Mouse (Mus musculus): ENCODE measurements around the gene Slc46a2. TPM values are rescaled to one million over a fixed set of nuclear protein-coding genes. Genes with fewer than 3 reads are reported as not detected.

Slc46a2 gene
- polyA plus RNA-seq (2015; fragmentation: Nextera tagmentation; extraction: Ambion mirVana), result 0.05 and 0.11 TPM in 2 replicates

DNA sequence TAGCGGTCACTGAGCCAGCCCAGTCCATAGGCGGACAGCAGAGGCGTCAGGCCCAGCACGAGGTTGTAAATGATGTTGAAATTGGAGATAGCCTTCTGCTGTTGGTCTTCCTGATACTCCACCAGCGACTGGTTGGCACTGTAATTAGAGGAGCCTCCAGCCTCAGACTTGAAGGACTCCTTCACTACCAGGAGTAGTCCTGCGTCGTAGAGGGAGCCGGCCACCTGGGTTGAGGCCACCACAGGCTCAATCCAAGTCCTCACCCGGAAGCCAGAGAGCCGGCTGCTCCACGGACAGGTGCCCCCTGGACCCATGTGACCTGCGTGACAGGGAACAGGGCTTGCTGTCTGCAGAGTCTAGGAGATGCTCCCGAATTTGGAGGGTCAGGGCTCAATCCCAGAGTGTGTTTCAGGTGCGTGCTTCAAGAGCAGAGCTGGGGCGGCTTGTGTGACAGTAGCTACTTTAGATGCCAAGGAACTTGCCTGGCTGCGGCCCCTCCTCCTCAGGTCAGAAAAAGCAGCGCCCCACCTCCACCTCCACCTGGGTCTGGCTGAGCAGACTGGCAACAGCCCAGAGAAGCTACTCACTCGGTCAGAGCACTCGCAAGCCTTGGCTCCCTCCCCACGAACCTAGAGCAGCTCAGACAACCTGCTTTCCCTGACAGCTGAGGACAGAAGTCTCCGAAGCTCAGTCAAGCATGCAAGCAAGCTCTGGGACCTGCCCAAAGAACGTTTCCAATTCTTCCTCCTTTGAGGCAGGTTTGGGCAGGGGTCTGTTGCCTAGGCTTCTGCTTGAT is at the start of gene Slc46a2:
TSS of gene Slc46a2 (minus strand) at position 449 of the 796 bp plus-strand sequence.
- peak; percentile 14; the same call in 1 of the 2 replicates for ATAC-seq (replicated peaks)
- 15% methylated on average over 22 of the region's 22 CpGs for WGBS
- H3K36me3 ChIP-seq (replicated peaks), result no peaks in the 10 kb centered on the region
- H3K27ac ChIP-seq, result no peak within 1 kb of the TSS
- H3K27me3 ChIP-seq (replicated peaks), result no peaks in the 10 kb centered on the region; the same call in 1 of the 2 replicates
- H3K4me3 ChIP-seq, result no peak within 1 kb of the TSS
- H3K4me2 ChIP-seq, result no peak within 1 kb of the TSS; the same call in 1 of the 2 replicates
- no peaks in the 10 kb centered on the region for H3K9me3 ChIP-seq
- no peak within 1 kb of the TSS for H3K9ac ChIP-seq
- H3K4me1 ChIP-seq, result no peaks in the 10 kb centered on the region

DNA sequence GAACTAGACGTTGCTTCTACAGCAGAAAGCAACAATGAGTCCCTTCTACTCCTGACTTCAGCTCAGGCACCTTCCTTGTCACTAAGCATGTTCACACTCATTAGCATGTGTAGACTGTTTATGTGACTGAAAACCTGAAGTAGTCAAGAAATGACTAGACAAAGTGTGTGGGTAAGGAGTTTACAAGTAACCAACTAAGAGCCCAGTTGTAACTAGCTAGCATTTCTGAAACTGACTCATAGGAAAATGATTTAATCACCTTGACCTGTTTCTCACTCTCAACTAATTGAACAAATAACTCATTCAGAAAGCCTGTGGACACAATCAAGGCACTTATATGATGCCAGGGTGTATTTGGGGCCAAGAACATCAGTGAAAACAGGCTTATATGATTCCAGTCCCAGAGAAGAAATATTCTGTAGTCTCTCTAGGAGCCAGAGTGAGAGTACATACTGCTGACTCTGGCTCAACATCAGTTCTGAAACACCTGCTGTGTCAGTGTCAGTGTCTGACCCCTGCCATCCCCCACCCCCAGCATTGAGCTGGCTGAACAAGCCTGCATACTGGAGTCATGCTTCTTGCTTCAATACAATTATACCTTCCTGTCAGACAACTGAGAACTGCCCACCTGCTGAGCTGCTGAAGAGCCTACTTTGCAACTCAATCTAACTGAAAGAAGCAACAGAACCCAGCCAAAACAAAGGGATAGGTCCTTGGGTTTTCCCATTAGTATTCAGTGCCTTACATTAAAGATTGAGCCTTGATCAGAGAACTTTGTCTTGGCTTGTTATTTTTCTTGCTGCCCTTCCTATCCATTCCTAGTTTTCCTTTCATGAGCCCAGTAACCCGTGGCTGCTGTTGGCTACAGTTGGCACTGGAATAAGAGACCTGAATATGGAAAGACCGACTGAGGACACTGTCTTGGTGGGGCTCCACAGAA is 48.8 kb upstream of the Slc46a2 start, which contains the start of gene Mup6:
TSS of gene Mup6 (plus strand) at position 890 of the 940 bp plus-strand sequence.
- H3K27me3 ChIP-seq (replicated peaks), result no peaks in the 10 kb centered on the region
- H3K4me1 ChIP-seq, result no peaks in the 10 kb centered on the region
- no peak within 1 kb of the TSS for H3K4me2 ChIP-seq
- no peak within 1 kb of the TSS for H3K4me3 ChIP-seq
- H3K9me3 ChIP-seq, result no peaks in the 10 kb centered on the region
- no peaks in the 10 kb centered on the region for H3K36me3 ChIP-seq (replicated peaks)
- H3K9ac ChIP-seq, result no peak within 1 kb of the TSS
- no peak for ATAC-seq (replicated peaks)
- WGBS, result 21% methylated on average over 3 of the region's 3 CpGs
- no peak within 1 kb of the TSS for H3K27ac ChIP-seq

DNA sequence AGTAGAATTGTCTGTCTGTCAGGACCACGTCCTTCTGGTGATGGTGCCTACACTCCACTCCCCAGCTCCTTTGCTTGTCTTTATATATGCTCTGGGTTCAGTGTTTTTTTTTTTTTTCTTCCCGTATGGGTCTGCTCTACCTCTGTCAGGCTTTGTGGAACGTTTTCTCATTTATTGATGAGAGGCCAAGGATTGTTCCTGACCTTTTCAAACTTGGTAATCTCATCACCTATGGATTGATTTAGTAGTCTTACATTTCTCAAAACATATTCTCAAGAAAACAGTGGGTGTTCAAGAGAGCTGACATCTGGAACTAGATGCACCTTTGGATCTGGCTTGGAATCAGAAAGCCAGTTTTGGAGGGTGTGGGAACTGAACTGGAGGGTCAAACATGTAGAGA is 45.8 kb upstream of the Slc46a2 start, which contains the start of gene Mup4:
TSS of gene Mup4 (minus strand) at position 101 of the 400 bp plus-strand sequence.
- H3K27ac ChIP-seq, result no peak within 1 kb of the TSS
- H3K9ac ChIP-seq, result no peak within 1 kb of the TSS
- H3K27me3 ChIP-seq (replicated peaks), result no peaks in the 10 kb centered on the region
- no peak within 1 kb of the TSS for H3K4me3 ChIP-seq
- no peaks in the 10 kb centered on the region for H3K4me1 ChIP-seq
- WGBS, result 78% methylated on average over 3 of the region's 3 CpGs
- ATAC-seq (replicated peaks), result no peak
- no peak within 1 kb of the TSS for H3K4me2 ChIP-seq
- H3K36me3 ChIP-seq (replicated peaks), result no peaks in the 10 kb centered on the region
- H3K9me3 ChIP-seq, result no peaks in the 10 kb centered on the region

DNA sequence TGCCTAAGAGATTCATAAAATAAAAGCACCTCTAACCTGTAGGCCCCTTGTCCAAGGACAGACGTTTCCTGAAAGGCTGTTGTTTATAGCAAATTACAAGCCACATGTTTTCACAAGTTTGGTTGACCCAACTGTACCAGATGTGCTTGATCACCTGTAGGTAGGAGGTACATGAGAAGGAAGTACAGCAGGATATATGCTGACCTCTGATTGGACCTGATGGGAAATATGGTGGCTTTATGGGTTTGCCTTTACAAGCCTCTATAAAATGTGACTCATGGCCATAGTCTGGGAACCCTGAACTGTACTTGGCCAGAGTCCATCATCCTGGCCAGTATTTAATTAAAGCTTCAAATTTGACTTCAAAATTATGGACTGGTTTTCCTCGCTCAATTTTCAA is 22.7 kb upstream of the Slc46a2 start:
- 80% methylated on average over 2 of the region's 2 CpGs for WGBS
- H3K36me3 ChIP-seq (replicated peaks), result no peaks in the 10 kb centered on the region
- no peaks in the 10 kb centered on the region for H3K27me3 ChIP-seq (replicated peaks)

DNA sequence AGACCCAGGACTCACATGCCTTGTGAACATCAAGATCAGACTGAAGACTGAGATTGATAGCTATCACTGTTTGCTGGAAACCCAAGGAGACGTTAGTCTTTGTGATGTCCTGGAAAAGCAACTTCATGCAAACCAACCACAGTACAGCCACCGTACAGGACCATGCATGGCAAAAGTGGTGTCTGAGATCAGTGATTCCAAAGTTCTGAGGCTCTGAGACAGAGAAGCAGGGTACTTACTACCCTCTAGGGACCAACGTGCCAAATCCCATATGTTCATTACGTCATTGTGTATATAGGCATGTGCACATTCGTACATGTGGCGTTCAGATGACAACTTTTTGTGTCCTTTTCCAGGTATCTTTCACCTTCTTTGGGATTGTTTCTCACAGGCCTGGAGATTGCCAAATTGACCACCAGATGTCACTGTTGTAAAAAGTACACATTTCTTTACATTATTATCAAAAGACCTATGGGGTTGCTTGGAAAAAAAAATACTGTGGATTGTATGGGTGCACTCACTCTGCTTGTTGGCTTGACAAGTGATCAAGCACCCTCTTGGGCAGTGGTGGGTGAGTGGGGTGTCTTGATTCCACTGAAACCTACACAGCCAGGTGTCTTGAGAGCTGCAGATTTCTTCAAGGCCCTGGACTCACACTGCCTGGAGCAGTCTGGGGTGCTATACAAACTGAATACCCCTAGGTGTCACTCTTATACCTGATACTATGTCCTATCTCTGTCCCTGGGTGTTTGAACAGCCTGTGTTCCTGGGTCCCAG is 17.8 kb upstream of the Slc46a2 start:
- H3K4me3 ChIP-seq, result no peak overlapping the region
- no peak overlapping the region for H3K9ac ChIP-seq
- no peaks in the 10 kb centered on the region for H3K27me3 ChIP-seq (replicated peaks)
- H3K27ac ChIP-seq, result no peak overlapping the region
- ATAC-seq (replicated peaks), result peak; percentile 94
- 60% methylated on average over 6 of the region's 6 CpGs for WGBS
- H3K4me1 ChIP-seq, result no peaks in the 10 kb centered on the region
- H3K4me2 ChIP-seq, result no peak overlapping the region
- H3K36me3 ChIP-seq (replicated peaks), result no peaks in the 10 kb centered on the region
- no peaks in the 10 kb centered on the region for H3K9me3 ChIP-seq

More for the DNA sequence above, 22.7 kb upstream of the Slc46a2 start:
- ATAC-seq (replicated peaks), result no peak
- Histone ChIP-seq H3K4me2 (no peak overlapping the region), H3K9ac (no peak overlapping the region), H3K4me3 (no peak overlapping the region), H3K27ac (no peak overlapping the region), H3K9me3 (no peaks in the 10 kb centered on the region), H3K4me1 (no peaks in the 10 kb centered on the region)

DNA sequence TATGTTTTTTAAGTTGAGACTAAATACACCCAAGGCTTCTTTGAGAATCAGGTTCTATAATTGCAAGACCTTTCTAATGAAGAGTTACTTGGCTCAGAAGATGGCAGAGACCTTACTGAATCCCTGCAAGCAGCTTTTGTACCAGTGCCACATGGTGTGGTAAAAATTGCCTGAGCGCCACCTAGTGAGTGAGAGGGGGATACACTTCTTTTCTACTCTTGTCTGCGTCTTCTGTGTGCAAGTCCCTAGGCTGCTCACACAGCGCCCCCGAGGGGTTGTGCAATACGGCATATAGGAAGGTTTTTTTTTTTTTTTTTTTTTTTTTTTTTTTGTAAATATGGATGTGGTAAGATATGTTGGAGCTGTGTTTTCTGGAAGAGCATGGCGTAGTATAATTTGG is 13.5 kb upstream of the Slc46a2 start:
- H3K4me1 ChIP-seq, result no peaks in the 10 kb centered on the region
- WGBS, result 25% methylated on average over 6 of the region's 6 CpGs
- peak; percentile 41; the same call in 1 of the 2 replicates for ATAC-seq (replicated peaks)
- H3K9me3 ChIP-seq, result no peaks in the 10 kb centered on the region
- H3K27ac ChIP-seq, result no peak overlapping the region
- no peaks in the 10 kb centered on the region for H3K36me3 ChIP-seq (replicated peaks)
- no peak overlapping the region for H3K4me2 ChIP-seq
- H3K9ac ChIP-seq, result no peak overlapping the region
- no peak overlapping the region for H3K4me3 ChIP-seq
- no peaks in the 10 kb centered on the region for H3K27me3 ChIP-seq (replicated peaks)

DNA sequence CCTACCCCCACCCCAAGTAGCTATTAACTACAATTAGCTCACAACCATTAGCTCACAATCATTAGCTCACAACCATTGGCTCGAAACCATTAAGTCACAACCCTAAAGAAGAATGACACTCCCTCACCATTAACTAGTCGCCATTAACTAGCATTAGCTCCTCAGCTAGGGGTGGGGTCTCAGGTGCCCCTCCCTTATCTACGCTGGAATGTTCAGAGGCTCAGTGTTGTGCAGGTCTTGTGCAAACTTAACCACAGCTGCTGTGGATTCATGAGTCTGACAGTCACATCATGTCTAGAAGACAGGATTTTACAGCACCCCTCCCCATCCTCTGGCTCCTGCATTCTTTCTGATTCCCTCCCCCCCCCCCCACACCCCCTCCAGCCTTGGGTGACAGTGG is 12.8 kb upstream of the Slc46a2 start:
- Histone ChIP-seq H3K9ac (no peak overlapping the region), H3K27ac (no peak overlapping the region), H3K4me1 (no peaks in the 10 kb centered on the region), H3K4me3 (no peak overlapping the region), H3K9me3 (no peaks in the 10 kb centered on the region), H3K27me3 (replicated peaks) (no peaks in the 10 kb centered on the region), H3K36me3 (replicated peaks) (no peaks in the 10 kb centered on the region), H3K4me2 (no peak overlapping the region)
- ATAC-seq (replicated peaks), result no peak
- 94% methylated on average over 3 of the region's 3 CpGs for WGBS

DNA sequence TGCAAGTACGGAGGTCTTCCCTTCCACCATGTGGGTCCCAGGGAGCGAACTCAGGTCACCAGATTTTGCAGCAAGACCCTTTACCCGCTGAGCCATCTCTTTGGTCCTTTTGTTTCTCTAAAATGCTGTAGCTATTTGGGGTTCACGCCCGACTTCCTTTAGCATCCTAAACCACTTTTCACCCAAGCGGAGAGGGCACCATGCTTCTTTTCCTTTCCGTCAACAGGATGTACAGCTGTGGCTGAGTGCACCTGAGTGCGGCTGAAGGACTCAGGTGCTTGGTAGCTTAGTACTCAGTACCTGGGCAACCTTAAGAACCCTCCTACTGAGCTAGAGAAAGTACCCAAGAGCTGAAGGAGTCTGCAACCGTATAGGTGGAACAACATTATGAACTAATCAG is 10.2 kb upstream of the Slc46a2 start:
- no peaks in the 10 kb centered on the region for H3K36me3 ChIP-seq (replicated peaks)
- no peak overlapping the region for H3K27ac ChIP-seq
- no peak for ATAC-seq (replicated peaks)
- no peak overlapping the region for H3K9ac ChIP-seq
- H3K27me3 ChIP-seq (replicated peaks), result no peaks in the 10 kb centered on the region
- H3K4me2 ChIP-seq, result no peak overlapping the region
- no peak overlapping the region for H3K4me3 ChIP-seq
- 82% methylated on average over 9 of the region's 9 CpGs for WGBS
- no peaks in the 10 kb centered on the region for H3K9me3 ChIP-seq
- H3K4me1 ChIP-seq, result no peaks in the 10 kb centered on the region

DNA sequence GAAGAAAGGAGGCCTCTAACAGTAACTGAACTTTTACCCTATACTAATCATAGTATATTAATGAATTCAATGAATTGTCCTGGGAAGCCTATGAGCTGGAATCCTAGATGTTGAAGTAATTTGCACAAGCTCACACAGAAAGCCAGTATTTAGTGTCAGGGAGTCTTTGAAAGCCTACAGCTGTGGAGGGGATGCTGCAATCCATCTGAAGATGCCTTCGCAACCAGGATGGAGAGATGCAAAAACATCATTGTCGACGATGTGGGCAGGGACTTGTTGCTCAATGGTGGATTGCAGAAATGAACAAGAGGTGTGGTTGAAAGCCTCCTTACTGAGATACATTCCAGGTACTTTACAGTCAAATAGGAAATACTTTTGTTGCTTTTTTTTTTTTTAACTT is 3.1 kb upstream of the Slc46a2 start:
- Histone ChIP-seq H3K9ac (no peak overlapping the region), H3K9me3 (no peaks in the 10 kb centered on the region), H3K27me3 (replicated peaks) (no peaks in the 10 kb centered on the region), H3K4me2 (no peak overlapping the region), H3K4me3 (no peak overlapping the region), H3K36me3 (replicated peaks) (no peaks in the 10 kb centered on the region), H3K27ac (no peak overlapping the region), H3K4me1 (no peaks in the 10 kb centered on the region)
- ATAC-seq (replicated peaks), result no peak
- 89% methylated on average over 3 of the region's 3 CpGs for WGBS

DNA sequence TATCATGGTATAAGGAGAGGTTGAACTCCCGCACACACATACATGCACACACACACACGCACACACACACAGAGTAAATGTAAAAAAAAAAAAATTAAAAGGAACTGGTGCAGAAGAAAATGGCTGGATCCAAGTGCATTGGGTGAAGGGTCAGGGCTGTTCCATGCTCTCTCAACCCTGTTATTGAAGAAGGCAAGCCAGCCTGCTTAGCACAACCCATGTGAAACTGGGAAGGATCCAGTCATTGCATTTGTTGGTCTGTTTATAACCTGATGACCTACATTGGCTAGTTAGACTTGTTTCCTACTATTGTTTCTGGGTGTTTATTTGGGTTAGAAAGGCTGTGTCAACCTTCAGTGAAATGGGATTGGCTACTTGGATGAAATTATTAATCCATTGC is 6.1 kb downstream of the Slc46a2 start:
- no peak overlapping the region for H3K4me3 ChIP-seq
- H3K4me1 ChIP-seq, result no peaks in the 10 kb centered on the region
- H3K27ac ChIP-seq, result no peak overlapping the region
- no peak overlapping the region for H3K9ac ChIP-seq
- no peak overlapping the region for H3K4me2 ChIP-seq
- 95% methylated on average over 2 of the region's 2 CpGs for WGBS
- ATAC-seq (replicated peaks), result no peak
- no peaks in the 10 kb centered on the region for H3K36me3 ChIP-seq (replicated peaks)
- H3K9me3 ChIP-seq, result no peaks in the 10 kb centered on the region
- H3K27me3 ChIP-seq (replicated peaks), result no peaks in the 10 kb centered on the region; the same call in 1 of the 2 replicates

DNA sequence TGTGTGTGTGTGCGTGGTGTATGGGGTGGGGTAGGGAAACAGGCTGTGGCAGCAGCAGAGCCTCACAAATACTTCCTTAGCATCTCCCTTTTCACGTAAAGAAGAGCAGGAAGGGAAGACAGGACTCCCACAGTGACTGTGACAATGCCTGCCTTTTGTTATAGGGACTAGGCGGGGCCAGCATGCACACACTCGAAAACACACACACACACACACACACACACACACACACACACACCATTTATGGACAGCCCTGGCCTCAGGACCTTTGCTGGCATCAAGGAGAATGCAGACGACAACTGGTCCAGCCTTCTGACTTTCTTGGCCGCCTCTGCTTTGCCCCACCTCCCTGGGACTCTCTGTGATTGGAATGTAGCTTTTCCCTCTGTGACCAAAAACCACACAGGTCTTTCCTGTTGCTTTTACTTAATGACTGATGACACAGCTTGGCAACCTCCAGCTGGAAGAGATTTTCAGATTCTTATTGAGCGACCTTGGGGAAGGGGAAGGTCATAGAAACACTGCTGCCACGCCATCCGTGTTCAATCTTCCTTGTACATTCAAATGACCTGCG is 7.1 kb downstream of the Slc46a2 start:
- Histone ChIP-seq H3K4me3 (no peak overlapping the region), H3K9me3 (no peaks in the 10 kb centered on the region), H3K36me3 (replicated peaks) (no peaks in the 10 kb centered on the region), H3K27ac (no peak overlapping the region), H3K9ac (no peak overlapping the region), H3K4me2 (no peak overlapping the region), H3K27me3 (replicated peaks) (no peaks in the 10 kb centered on the region; the same call in 1 of the 2 replicates), H3K4me1 (no peaks in the 10 kb centered on the region)
- no peak for ATAC-seq (replicated peaks)
- WGBS, result 55% methylated on average over 10 of the region's 10 CpGs
